Mouse (Mus musculus) E14TG2a.4 (cell line): ENCODE results near the gene Atxn2l.
A peak's percentile ranks its signal among the peaks of the same experiment; 100 is the strongest.

Experiments
- H3K27me3 ChIP-seq: 2 replicates; pipeline ENCODE4 v1.6.1; 2014; ENCODE audit warnings: low read length, control low read depth; ENCODE audit not compliant: insufficient read depth
- H3K36me3 ChIP-seq: 2 replicates; pipeline ENCODE4 v1.6.1; 2014; ENCODE audit warnings: low read length, control low read depth; ENCODE audit not compliant: insufficient read depth
- H3K4me1 ChIP-seq: replicated peaks from 2 replicates; pipeline ENCODE4 v1.6.1; 2014; ENCODE audit warnings: low read depth, low read length, control low read depth
- H3K4me3 ChIP-seq: replicated peaks from 2 replicates; pipeline ENCODE4 v1.5.1; 2014; ENCODE audit warnings: mild to moderate bottlenecking, low read length
- H3K9me3 ChIP-seq: 2 replicates; pipeline ENCODE4 v1.6.1; 2014; ENCODE audit warnings: low read length, control low read depth
- CTCF ChIP-seq: conservative IDR thresholded peaks from 2 replicates; pipeline ENCODE4 v1.5.1; 2014; ENCODE audit warnings: low read length
- NANOG ChIP-seq: IDR thresholded peaks from 2 replicates; pipeline ENCODE4 v1.6.1; 2014; ENCODE audit warnings: borderline replicate concordance, low read length, mixed read lengths
- POU5F1 ChIP-seq: IDR thresholded peaks from 2 replicates; pipeline ENCODE4 v1.6.1; 2014; ENCODE audit warnings: low read length, borderline replicate concordance

Atxn2l gene

GRCm38 (mm10) chr7:126463004-126463403 is 40.2 kb downstream of the Atxn2l start, which contains the start of gene Atp2a1:
Atp2a1 (minus strand) TSS chr7:126463108.
- H3K9me3 ChIP-seq, result no peaks in the 10 kb centered on the region
- TF ChIP-seq CTCF (no peak), POU5F1 (no peak), NANOG (no peak)
- 0 out of 2 replicates have a peak within 1 kb of the TSS, but pooled peaks have one; percentile 17 for H3K4me3 ChIP-seq
- H3K36me3 ChIP-seq, result peaks cover 21% of the 10 kb centered on the region
- peaks cover 77% of the 10 kb centered on the region for H3K4me1 ChIP-seq
- peaks cover 27% of the 10 kb centered on the region for H3K27me3 ChIP-seq

DNA sequence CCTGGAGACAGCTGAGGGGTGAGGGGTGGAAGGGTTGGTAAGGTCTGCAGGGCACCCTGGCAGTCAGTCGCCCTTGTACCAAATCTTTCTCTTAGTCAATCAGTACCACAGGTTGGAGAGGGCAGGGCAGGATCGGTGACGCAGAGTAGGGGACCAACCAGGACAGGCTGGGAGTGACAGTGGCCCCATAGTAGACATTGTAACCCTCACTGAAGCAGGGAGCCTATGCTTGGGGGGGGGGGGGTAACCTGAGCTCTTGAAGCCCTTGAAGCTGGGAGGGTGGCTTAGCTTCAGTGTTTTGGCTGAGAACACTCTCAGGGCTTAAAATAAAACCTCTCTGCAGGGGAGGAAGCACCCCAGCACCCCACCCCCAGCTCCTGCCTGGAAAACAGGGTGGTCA is 41.6 kb downstream of the Atxn2l start:
- H3K27me3 ChIP-seq, result peaks cover 37% of the 10 kb centered on the region
- TF ChIP-seq NANOG, result no peak
- TF ChIP-seq POU5F1, result no peak
- TF ChIP-seq CTCF, result no peak
- H3K9me3 ChIP-seq, result no peaks in the 10 kb centered on the region
- H3K4me3 ChIP-seq, result no peak overlapping the region
- peaks cover 63% of the 10 kb centered on the region for H3K4me1 ChIP-seq
- peaks cover 7% of the 10 kb centered on the region for H3K36me3 ChIP-seq

DNA sequence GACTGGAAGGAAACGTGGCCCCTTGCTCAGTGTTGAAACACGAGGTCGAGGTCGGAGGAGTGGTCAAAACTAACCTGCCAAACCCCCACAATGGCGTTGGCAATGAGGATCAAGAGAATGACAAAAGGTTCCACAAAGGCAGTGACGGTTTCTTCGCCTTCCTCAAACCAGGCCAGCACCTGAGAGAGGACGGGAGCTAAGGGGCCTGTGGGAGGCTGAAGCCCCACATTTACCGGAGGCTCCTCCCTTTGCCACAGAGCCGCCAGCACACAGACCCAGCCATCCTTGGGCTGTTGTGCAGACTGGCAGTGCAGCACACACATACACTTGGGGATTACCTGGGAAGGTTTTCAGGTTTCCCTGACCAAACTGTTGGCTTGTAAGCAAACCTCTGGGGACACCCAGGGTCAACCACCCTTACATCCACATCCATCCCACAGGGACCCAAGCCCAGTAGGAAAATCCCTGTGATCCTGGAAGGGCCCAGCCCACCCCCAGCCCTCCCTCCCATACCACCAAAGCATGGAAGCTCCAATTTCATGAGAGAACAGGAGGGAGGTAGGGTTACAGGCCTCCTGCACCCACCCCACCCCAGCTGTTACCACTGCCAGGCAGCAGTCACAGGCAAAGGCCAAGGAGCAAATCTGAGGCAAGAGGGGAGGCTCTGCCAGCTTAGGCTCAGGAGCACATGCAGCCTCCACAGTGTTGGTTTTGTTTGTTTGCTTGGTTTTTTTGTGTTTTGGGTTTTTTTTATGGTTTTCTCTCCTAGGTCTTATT is 42.4 kb downstream of the Atxn2l start:
- H3K9me3 ChIP-seq, result no peaks in the 10 kb centered on the region
- no peaks in the 10 kb centered on the region for H3K36me3 ChIP-seq
- peaks cover 55% of the 10 kb centered on the region for H3K4me1 ChIP-seq
- H3K27me3 ChIP-seq, result peaks cover 37% of the 10 kb centered on the region
- no peak for TF ChIP-seq POU5F1
- no peak for TF ChIP-seq NANOG
- no peak for TF ChIP-seq CTCF
- no peak overlapping the region for H3K4me3 ChIP-seq

GRCm38 (mm10) chr7:126458844-126459618 is 44.2 kb downstream of the Atxn2l start:
- peaks cover 37% of the 10 kb centered on the region for H3K4me1 ChIP-seq
- no peaks in the 10 kb centered on the region for H3K9me3 ChIP-seq
- H3K27me3 ChIP-seq, result peaks cover 37% of the 10 kb centered on the region
- H3K4me3 ChIP-seq, result no peak overlapping the region
- H3K36me3 ChIP-seq, result no peaks in the 10 kb centered on the region
- TF ChIP-seq CTCF (no peak), POU5F1 (no peak), NANOG (no peak)

DNA sequence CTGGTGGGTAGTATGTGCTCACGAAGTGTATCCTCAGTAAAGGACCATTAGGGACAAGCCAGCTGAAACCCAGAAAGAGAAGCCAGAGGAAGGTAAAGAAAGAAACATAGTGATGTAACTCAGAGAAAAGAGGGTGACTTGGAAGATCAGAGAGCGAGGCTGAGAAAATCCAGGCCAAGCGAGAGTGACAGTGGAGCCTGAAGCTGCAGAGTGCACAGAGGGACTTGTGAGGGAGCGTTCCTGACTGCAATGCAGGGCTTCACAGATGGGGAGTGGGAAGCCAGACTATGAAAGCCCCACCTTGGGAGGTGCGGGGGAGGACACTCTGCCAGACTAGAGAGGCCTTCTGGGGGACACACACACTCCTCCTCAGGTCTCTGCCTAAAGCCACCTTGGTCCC is 45.0 kb downstream of the Atxn2l start:
- Histone ChIP-seq H3K27me3 (peaks cover 37% of the 10 kb centered on the region), H3K4me1 (peaks cover 29% of the 10 kb centered on the region), H3K36me3 (no peaks in the 10 kb centered on the region), H3K4me3 (no peak overlapping the region), H3K9me3 (no peaks in the 10 kb centered on the region)
- TF ChIP-seq CTCF, result no peak

- peaks cover 16% of the 10 kb centered on the region for H3K4me1 ChIP-seq
- H3K4me3 ChIP-seq, result no peak overlapping the region
- peaks cover 32% of the 10 kb centered on the region for H3K27me3 ChIP-seq
- no peak for TF ChIP-seq CTCF
- TF ChIP-seq NANOG, result no peak
- TF ChIP-seq POU5F1, result no peak
- H3K9me3 ChIP-seq, result no peaks in the 10 kb centered on the region
- H3K36me3 ChIP-seq, result no peaks in the 10 kb centered on the region
Measured at GRCm38 (mm10) chr7:126456382-126457266, 46.6 kb downstream of the Atxn2l start.

DNA sequence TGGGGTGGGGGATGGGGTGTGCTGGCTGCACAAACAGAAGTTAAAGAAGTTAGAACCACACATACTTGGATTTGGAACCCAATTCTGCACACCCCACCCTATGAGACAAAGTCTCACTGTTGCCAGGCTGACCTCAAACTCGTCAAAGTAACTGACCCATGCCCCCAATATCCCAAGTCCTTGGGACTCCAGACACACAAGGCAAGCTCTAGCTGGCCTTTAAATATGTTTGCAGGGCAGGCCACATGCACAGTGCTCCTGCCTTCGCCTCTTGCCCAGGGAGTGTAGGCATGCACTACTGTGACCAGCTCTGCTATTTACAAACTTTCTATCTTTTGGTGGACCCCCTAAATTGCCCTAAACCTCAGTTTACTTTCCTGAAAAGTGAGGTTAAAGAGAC is 48.0 kb downstream of the Atxn2l start:
- TF ChIP-seq NANOG (no peak), POU5F1 (no peak), CTCF (no peak)
- Histone ChIP-seq H3K4me3 (no peak overlapping the region), H3K27me3 (peaks cover 26% of the 10 kb centered on the region), H3K4me1 (peaks cover 3% of the 10 kb centered on the region), H3K36me3 (no peaks in the 10 kb centered on the region), H3K9me3 (no peaks in the 10 kb centered on the region)

DNA sequence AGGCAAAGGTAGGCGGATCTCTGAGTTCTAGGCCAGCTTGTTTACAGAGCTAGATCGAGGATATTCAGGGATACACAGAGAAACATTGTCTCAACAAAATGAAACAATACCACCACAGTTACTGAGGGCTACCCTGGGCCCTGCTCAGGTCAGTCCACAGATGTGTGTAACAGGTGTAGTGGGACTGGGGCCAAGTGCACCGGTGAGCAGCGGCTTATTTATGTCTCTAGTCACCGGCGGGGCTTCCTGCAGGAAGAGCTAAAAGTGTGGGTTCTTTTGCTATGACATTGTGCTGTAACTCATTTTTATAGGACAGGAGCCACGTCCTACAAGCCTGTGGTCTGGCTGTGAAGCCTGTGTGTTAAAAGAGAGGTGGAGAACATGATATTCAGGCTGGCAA is 49.4 kb downstream of the Atxn2l start:
- Histone ChIP-seq H3K4me1 (peaks cover 11% of the 10 kb centered on the region), H3K36me3 (peaks cover under 1% of the 10 kb centered on the region; the same call in 1 of the 2 replicates), H3K9me3 (no peaks in the 10 kb centered on the region), H3K27me3 (peaks cover 16% of the 10 kb centered on the region), H3K4me3 (no peak overlapping the region)
- TF ChIP-seq CTCF (no peak), POU5F1 (no peak), NANOG (no peak)
